Mouse (Mus musculus): ENCODE results near the gene Olfr97.

Olfr97 gene

GRCm38 (mm10) chr17:37193656-37194055 lies 43.5 kb downstream of the Olfr97 start, which contains the start of gene Ubd:
Ubd (plus strand) TSS chr17:37193892.
- DNase-seq: no peak

GRCm38 (mm10) chr17:37193032-37193431 lies 44.1 kb downstream of the Olfr97 start:
- DNase-seq: no peak

GRCm38 (mm10) chr17:37190711-37191110 lies 46.4 kb downstream of the Olfr97 start:
- DNase-seq: peak; percentile 40

- no peak for DNase-seq
These were observed 51.7 kb downstream of the Olfr97 start for GRCm38 (mm10) chr17:37185474-37185873.

Measured in cerebellum, adult 9-10 months (tissue).